Mouse (Mus musculus) bone marrow, adult 2 months (tissue): ENCODE measurements around the gene Prkch. TPM values are rescaled to one million over a fixed set of nuclear protein-coding genes. Genes with fewer than 3 reads are reported as not detected.

Experiments used
- H3K27ac ChIP-seq: fragments of 200-500 bp; 2 replicates; pipeline ENCODE4 v1.5.1; 2012; ENCODE audit warnings: low read depth, mild to moderate bottlenecking, control low read depth, inconsistent platforms, low read length; ENCODE audit not compliant: control insufficient read depth, poor library complexity, insufficient read depth
- H3K4me1 ChIP-seq: fragments of 200-500 bp; 2 replicates; pipeline ENCODE4 v1.6.1; 2011; ENCODE audit warnings: low read length; ENCODE audit not compliant: control insufficient read depth, insufficient read depth
- H3K4me3 ChIP-seq: fragments of 200-500 bp; replicated peaks from 2 replicates; pipeline ENCODE3; 2011; ENCODE audit warnings: mild to moderate bottlenecking, low read depth, low read length, control low read depth; ENCODE audit not compliant: control insufficient read depth
- CTCF ChIP-seq: fragments of 200-500 bp; IDR thresholded peaks from 2 replicates; pipeline ENCODE4 v1.5.1; 2011; ENCODE audit warnings: low read length, control low read depth; ENCODE audit not compliant: control insufficient read depth, insufficient read depth
- POLR2A ChIP-seq: fragments of 200-500 bp; IDR thresholded peaks from 2 replicates; pipeline ENCODE4 v1.6.1; 2011; ENCODE audit warnings: low read depth, mild to moderate bottlenecking, control low read depth, low read length, borderline replicate concordance; ENCODE audit not compliant: control insufficient read depth
- WGBS: fragments of 180-500 bp; shearing (Covaris S2); methylation state at CpG from one replicate; pipeline ENCODE4 v1.1.7; 2018; 5-methylcytosine and 5-hydroxymethylcytosine counted together
- polyA plus RNA-seq: library from polyadenylated mRNA; stranded (reverse); fragments of >200 nt; gene quantifications from 2 replicates; pipeline ENCODE4 v1.2.4, GENCODE M21; 2011; ENCODE audit warnings: low replicate concordance; ENCODE audit not compliant: missing spikeins, insufficient read depth, insufficient read length

The Prkch gene
- polyA plus RNA-seq, 1 experiment: 7.8 TPM

GRCm38 (mm10) chr12:73807228-73807627, 222.6 kb downstream of the Prkch start:
- 62% methylated on average over 2 of the region's 2 CpGs for WGBS
- no peak overlapping the region for H3K27ac ChIP-seq
- TF ChIP-seq POLR2A: no peak
- no peak for TF ChIP-seq CTCF
- no peak overlapping the region for H3K4me3 ChIP-seq
- H3K4me1 ChIP-seq: no peaks in the 10 kb centered on the region

GRCm38 (mm10) chr12:73810041-73810795, 225.6 kb downstream of the Prkch start:
- no peaks in the 10 kb centered on the region for H3K4me1 ChIP-seq
- WGBS: 76% methylated on average over 13 of the region's 13 CpGs
- H3K4me3 ChIP-seq: no peak overlapping the region
- no peak for TF ChIP-seq CTCF
- no peak for TF ChIP-seq POLR2A
- H3K27ac ChIP-seq: no peak overlapping the region

- no peak for TF ChIP-seq POLR2A
- TF ChIP-seq CTCF: no peak
- H3K4me3 ChIP-seq: no peak overlapping the region
- WGBS: 75% methylated on average over 5 of the region's 5 CpGs
Measured at GRCm38 (mm10) chr12:73810903-73811302, 226.3 kb downstream of the Prkch start.

GRCm38 (mm10) chr12:73812198-73812597, 227.6 kb downstream of the Prkch start:
- Histone ChIP-seq H3K4me3 (no peak overlapping the region), H3K27ac (no peak overlapping the region), H3K4me1 (no peaks in the 10 kb centered on the region)
- 83% methylated on average over 6 of the region's 6 CpGs for WGBS
- TF ChIP-seq CTCF: no peak
- no peak for TF ChIP-seq POLR2A

More at GRCm38 (mm10) chr12:73810903-73811302, 226.3 kb downstream of the Prkch start:
- Histone ChIP-seq H3K27ac (no peak overlapping the region), H3K4me1 (no peaks in the 10 kb centered on the region)

- Histone ChIP-seq H3K4me3 (no peak overlapping the region), H3K4me1 (no peaks in the 10 kb centered on the region), H3K27ac (no peak overlapping the region)
- TF ChIP-seq CTCF: no peak
- no peak for TF ChIP-seq POLR2A
- WGBS: 78% methylated on average over 11 of the region's 11 CpGs
Measured at GRCm38 (mm10) chr12:73813016-73813900, 228.7 kb downstream of the Prkch start.

GRCm38 (mm10) chr12:73814056-73814735, 229.6 kb downstream of the Prkch start:
- TF ChIP-seq CTCF: no peak
- no peak for TF ChIP-seq POLR2A
- WGBS: 82% methylated on average over 5 of the region's 5 CpGs
- no peak overlapping the region for H3K27ac ChIP-seq

GRCm38 (mm10) chr12:73814897-73815296, 230.3 kb downstream of the Prkch start:
- TF ChIP-seq POLR2A (no peak), CTCF (no peak)
- no peak overlapping the region for H3K27ac ChIP-seq
- WGBS: 70% methylated on average over 2 of the region's 2 CpGs
- H3K4me1 ChIP-seq: no peaks in the 10 kb centered on the region
- H3K4me3 ChIP-seq: no peak overlapping the region

More at GRCm38 (mm10) chr12:73814056-73814735, 229.6 kb downstream of the Prkch start:
- H3K4me1 ChIP-seq: no peaks in the 10 kb centered on the region
- H3K4me3 ChIP-seq: no peak overlapping the region

GRCm38 (mm10) chr12:73815463-73815862, 230.9 kb downstream of the Prkch start:
- Histone ChIP-seq H3K4me3 (no peak overlapping the region), H3K4me1 (no peaks in the 10 kb centered on the region), H3K27ac (no peak overlapping the region)
- 72% methylated on average over 4 of the region's 4 CpGs for WGBS
- TF ChIP-seq POLR2A (no peak), CTCF (no peak)
